Mouse (Mus musculus): Measurements from ENCODE around the gene Rhot1. TPM values are rescaled to one million over a fixed set of nuclear protein-coding genes. Genes with fewer than 3 reads are reported as not detected.
"Not testable (repeated sequence)": the region's sequence is repeated elsewhere in the genome, so short reads cannot be mapped to it uniquely, and the experiment has no call there.

Rhot1 gene
- polyA plus RNA-seq, 1 experiment from 2014 or later = 86.3 TPM

GRCm38 (mm10) chr11:80204941-80205340 is 3.9 kb upstream of the Rhot1 start:
- ATAC-seq (ENCODE audit: low FRiP score, low TSS enrichment) (no peak), DNase-seq (no peak)
- no peak overlapping the region for H3K4me2 ChIP-seq (ENCODE audit: low read length)
- H3K9ac ChIP-seq (replicated peaks; ENCODE audit: low read length) = no peak overlapping the region
- 59% methylated on average over 5 of the region's 5 CpGs for WGBS
- H3K4me3 ChIP-seq (replicated peaks; ENCODE audit: low read depth, low read length) = no peak overlapping the region
- no peaks in the 10 kb centered on the region for H3K27me3 ChIP-seq (ENCODE audit: control insufficient read depth, insufficient read depth, low read length)
- H3K27ac ChIP-seq (replicated peaks; ENCODE audit: low read depth, low read length) = no peak overlapping the region
- H3K36me3 ChIP-seq (ENCODE audit: control insufficient read depth, insufficient read depth, low read length) = no peaks in the 10 kb centered on the region
- no peaks in the 10 kb centered on the region for H3K9me3 ChIP-seq (ENCODE audit: control insufficient read depth, low read length)
- peaks cover 2% of the 10 kb centered on the region for H3K4me1 ChIP-seq (ENCODE audit: control insufficient read depth, insufficient read depth, low read length)

- peak overlapping the region; percentile 92; the same call in 1 of the 2 replicates for H3K27ac ChIP-seq (replicated peaks; ENCODE audit: low read depth, low read length)
- ATAC-seq (ENCODE audit: low FRiP score, low TSS enrichment) (peak; percentile 17; the same call in 1 of the 2 replicates), DNase-seq (no peak)
- no peaks in the 10 kb centered on the region for H3K9me3 ChIP-seq (ENCODE audit: control insufficient read depth, low read length)
- peak overlapping the region; percentile 94 for H3K4me3 ChIP-seq (replicated peaks; ENCODE audit: low read depth, low read length)
- 35% methylated on average over 7 of the region's 7 CpGs for WGBS
- H3K9ac ChIP-seq (replicated peaks; ENCODE audit: low read length) = no peak overlapping the region
- no peaks in the 10 kb centered on the region for H3K36me3 ChIP-seq (ENCODE audit: control insufficient read depth, insufficient read depth, low read length)
- H3K4me2 ChIP-seq (ENCODE audit: low read length) = 0 out of 2 replicates have a peak overlapping the region, but pooled peaks have one; percentile 17
- H3K27me3 ChIP-seq (ENCODE audit: control insufficient read depth, insufficient read depth, low read length) = no peaks in the 10 kb centered on the region
- H3K4me1 ChIP-seq (ENCODE audit: control insufficient read depth, insufficient read depth, low read length) = peaks cover 8% of the 10 kb centered on the region
These were observed 357 bp upstream of the Rhot1 start for GRCm38 (mm10) chr11:80208465-80208859.

DNA sequence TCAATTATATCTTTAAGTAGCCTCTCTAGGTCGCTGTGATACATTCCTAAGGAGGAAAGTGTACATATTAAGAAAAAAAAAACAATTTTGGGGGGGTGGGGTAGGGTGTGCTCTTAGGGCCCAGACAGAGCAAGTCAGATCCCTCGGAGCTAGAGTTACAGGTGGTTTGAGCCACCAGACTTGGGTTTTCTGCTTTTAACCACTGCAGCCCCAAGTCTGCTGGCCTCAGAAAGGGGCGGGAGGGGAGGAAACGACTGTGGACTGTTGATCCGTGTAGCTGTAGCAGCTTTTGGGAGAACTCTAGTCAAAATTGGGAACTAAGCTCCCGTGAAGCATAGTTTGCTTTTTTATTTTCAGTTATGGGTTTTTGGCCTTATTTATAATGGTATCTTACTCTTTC is 1.5 kb downstream of the Rhot1 start:
- DNase-seq = no peak
- H3K36me3 ChIP-seq (ENCODE audit: control insufficient read depth, insufficient read depth, low read length) = peaks cover 15% of the 10 kb centered on the region; the same call in 1 of the 2 replicates
- H3K4me3 ChIP-seq (replicated peaks; ENCODE audit: low read depth, low read length) = 0 out of 2 replicates have a peak overlapping the region, but pooled peaks have one; percentile 2
- no peak overlapping the region; the same call in 1 of the 2 replicates for H3K9ac ChIP-seq (replicated peaks; ENCODE audit: low read length)
- whole genome bisulfite sequencing = 54% methylated on average over 6 of the region's 6 CpGs
- no peaks in the 10 kb centered on the region for H3K9me3 ChIP-seq (ENCODE audit: control insufficient read depth, low read length)
- no peak for ATAC-seq (ENCODE audit: low FRiP score, low TSS enrichment)
- H3K27me3 ChIP-seq (ENCODE audit: control insufficient read depth, insufficient read depth, low read length) = no peaks in the 10 kb centered on the region
- peaks cover 8% of the 10 kb centered on the region for H3K4me1 ChIP-seq (ENCODE audit: control insufficient read depth, insufficient read depth, low read length)
- peak overlapping the region; percentile 64 for H3K4me2 ChIP-seq (ENCODE audit: low read length)
- H3K27ac ChIP-seq (replicated peaks; ENCODE audit: low read depth, low read length) = no peak overlapping the region

- no peaks in the 10 kb centered on the region for H3K9me3 ChIP-seq (ENCODE audit: control insufficient read depth, low read length)
- H3K36me3 ChIP-seq (ENCODE audit: control insufficient read depth, insufficient read depth, low read length) = peaks cover 17% of the 10 kb centered on the region; the same call in 1 of the 2 replicates
- WGBS = 95% methylated on average over 2 of the region's 2 CpGs
- H3K4me3 ChIP-seq (replicated peaks; ENCODE audit: low read depth, low read length) = no peak overlapping the region
- H3K4me2 ChIP-seq (ENCODE audit: low read length) = no peak overlapping the region
- ATAC-seq (ENCODE audit: low FRiP score, low TSS enrichment) = no peak
- H3K4me1 ChIP-seq (ENCODE audit: control insufficient read depth, insufficient read depth, low read length) = peaks cover 8% of the 10 kb centered on the region
- no peak for DNase-seq
- no peaks in the 10 kb centered on the region for H3K27me3 ChIP-seq (ENCODE audit: control insufficient read depth, insufficient read depth, low read length)
- H3K9ac ChIP-seq (replicated peaks; ENCODE audit: low read length) = no peak overlapping the region
- no peak overlapping the region for H3K27ac ChIP-seq (replicated peaks; ENCODE audit: low read depth, low read length)
These were observed 3.5 kb downstream of the Rhot1 start for GRCm38 (mm10) chr11:80212282-80212681.

GRCm38 (mm10) chr11:80215291-80215690 is 6.5 kb downstream of the Rhot1 start:
- Histone ChIP-seq H3K27me3 (ENCODE audit: control insufficient read depth, insufficient read depth, low read length) (no peaks in the 10 kb centered on the region), H3K27ac (replicated peaks; ENCODE audit: low read depth, low read length) (no peak overlapping the region), H3K4me1 (ENCODE audit: control insufficient read depth, insufficient read depth, low read length) (peaks cover 2% of the 10 kb centered on the region), H3K4me3 (replicated peaks; ENCODE audit: low read depth, low read length) (no peak overlapping the region), H3K9me3 (ENCODE audit: control insufficient read depth, low read length) (no peaks in the 10 kb centered on the region), H3K4me2 (ENCODE audit: low read length) (no peak overlapping the region), H3K9ac (replicated peaks; ENCODE audit: low read length) (no peak overlapping the region), H3K36me3 (ENCODE audit: control insufficient read depth, insufficient read depth, low read length) (peaks cover 17% of the 10 kb centered on the region)
- ATAC-seq (ENCODE audit: low FRiP score, low TSS enrichment) (no peak), DNase-seq (no peak)
- 92% methylated on average over 3 of the region's 3 CpGs for WGBS

DNA sequence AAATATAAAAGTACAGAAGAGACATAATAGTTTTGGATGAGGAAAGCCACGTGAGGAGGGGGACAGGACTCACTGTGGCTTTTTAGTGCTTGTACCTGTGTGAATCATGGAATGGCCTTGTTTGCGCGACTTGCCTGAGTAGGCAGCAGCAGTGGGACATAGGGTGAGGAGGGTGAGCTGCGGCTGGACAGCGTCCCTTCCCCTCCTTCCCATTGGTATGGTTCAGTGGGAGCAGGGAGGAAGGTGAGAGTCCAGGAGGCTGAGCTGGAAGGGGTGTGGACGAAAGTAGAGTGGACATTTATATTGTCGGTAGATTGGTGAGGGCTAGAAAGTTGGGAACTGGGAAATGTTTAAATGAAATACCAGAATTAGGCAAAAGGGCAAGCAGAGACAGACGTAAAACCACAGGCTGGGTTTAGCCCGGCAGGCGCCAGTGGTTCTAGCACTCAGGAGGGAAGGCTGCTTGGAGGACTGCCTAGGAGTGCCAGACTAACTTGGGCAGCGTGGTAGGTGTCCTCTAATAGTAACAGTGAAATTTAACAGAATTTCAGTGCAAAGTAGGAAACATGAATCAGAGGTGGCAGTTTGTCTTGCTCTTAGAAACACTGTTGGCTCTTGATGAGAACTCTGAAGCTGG is 10.0 kb downstream of the Rhot1 start:
- H3K4me1 ChIP-seq (ENCODE audit: control insufficient read depth, insufficient read depth, low read length) = no peaks in the 10 kb centered on the region
- H3K27ac ChIP-seq (replicated peaks; ENCODE audit: low read depth, low read length) = no peak overlapping the region
- H3K4me2 ChIP-seq (ENCODE audit: low read length) = no peak overlapping the region
- WGBS = 87% methylated on average over 11 of the region's 11 CpGs
- no peak for ATAC-seq (ENCODE audit: low FRiP score, low TSS enrichment)
- H3K27me3 ChIP-seq (ENCODE audit: control insufficient read depth, insufficient read depth, low read length) = no peaks in the 10 kb centered on the region
- H3K9ac ChIP-seq (replicated peaks; ENCODE audit: low read length) = no peak overlapping the region
- H3K9me3 ChIP-seq (ENCODE audit: control insufficient read depth, low read length) = no peaks in the 10 kb centered on the region
- H3K36me3 ChIP-seq (ENCODE audit: control insufficient read depth, insufficient read depth, low read length) = peaks cover 36% of the 10 kb centered on the region
- DNase-seq = no peak
- H3K4me3 ChIP-seq (replicated peaks; ENCODE audit: low read depth, low read length) = no peak overlapping the region

DNA sequence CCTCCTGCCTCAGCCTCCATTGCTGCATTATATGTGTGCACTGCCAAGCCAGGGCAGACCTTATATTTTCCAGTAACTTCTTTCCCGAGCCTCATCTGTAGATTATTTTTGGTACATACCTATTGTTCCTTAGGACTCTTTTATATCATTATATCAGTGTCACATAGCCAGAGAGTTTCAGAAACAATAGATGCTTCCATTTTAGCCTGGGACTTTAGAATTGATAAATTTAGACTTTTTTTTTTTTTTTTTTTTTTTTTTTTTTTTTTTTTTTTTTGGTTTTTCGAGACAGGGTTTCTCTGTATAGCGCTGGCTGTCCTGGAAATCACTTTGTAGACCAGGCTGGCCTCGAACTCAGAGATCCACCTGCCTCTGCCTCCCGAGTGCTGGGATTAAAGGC is 21.2 kb downstream of the Rhot1 start:
- WGBS = 93% methylated on average over 4 of the region's 5 CpGs
- not testable (repeated sequence) for H3K9me3 ChIP-seq (ENCODE audit: control insufficient read depth, low read length); H3K4me2 ChIP-seq (ENCODE audit: low read length); H3K27me3 ChIP-seq (ENCODE audit: control insufficient read depth, insufficient read depth, low read length); H3K4me3 ChIP-seq (replicated peaks; ENCODE audit: low read depth, low read length); H3K27ac ChIP-seq (replicated peaks; ENCODE audit: low read depth, low read length); H3K9ac ChIP-seq (replicated peaks; ENCODE audit: low read length); DNase-seq; H3K4me1 ChIP-seq (ENCODE audit: control insufficient read depth, insufficient read depth, low read length); ATAC-seq (ENCODE audit: low FRiP score, low TSS enrichment)
- H3K36me3 ChIP-seq (ENCODE audit: control insufficient read depth, insufficient read depth, low read length) = peaks cover 75% of the 10 kb centered on the region

DNA sequence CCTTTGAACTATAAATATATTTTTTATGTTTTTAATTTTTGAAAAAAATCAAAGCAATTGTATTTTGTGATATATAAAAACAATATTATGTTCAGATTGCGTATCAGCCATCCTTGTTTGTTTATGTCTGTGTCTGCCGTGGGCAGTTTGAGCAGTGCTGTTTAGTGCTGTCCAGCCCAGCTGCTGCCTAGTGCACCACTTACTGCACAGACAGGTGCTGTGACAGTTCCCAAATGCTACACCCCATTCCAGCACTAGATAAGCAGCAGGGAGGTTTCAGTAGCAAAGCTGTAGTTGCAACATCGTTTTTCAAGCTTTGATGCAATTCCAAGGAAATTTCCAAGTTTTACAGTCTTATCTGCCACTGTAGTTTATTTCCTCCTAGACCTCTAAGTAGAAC is 28.5 kb downstream of the Rhot1 start:
- Histone ChIP-seq H3K36me3 (ENCODE audit: control insufficient read depth, insufficient read depth, low read length) (peaks cover 56% of the 10 kb centered on the region), H3K4me2 (ENCODE audit: low read length) (no peak overlapping the region), H3K4me1 (ENCODE audit: control insufficient read depth, insufficient read depth, low read length) (no peaks in the 10 kb centered on the region), H3K4me3 (replicated peaks; ENCODE audit: low read depth, low read length) (no peak overlapping the region), H3K9me3 (ENCODE audit: control insufficient read depth, low read length) (no peaks in the 10 kb centered on the region), H3K27me3 (ENCODE audit: control insufficient read depth, insufficient read depth, low read length) (no peaks in the 10 kb centered on the region), H3K27ac (replicated peaks; ENCODE audit: low read depth, low read length) (no peak overlapping the region), H3K9ac (replicated peaks; ENCODE audit: low read length) (no peak overlapping the region)
- no peak for DNase-seq
- 89% methylated on average over 3 of the region's 3 CpGs for WGBS
- ATAC-seq (ENCODE audit: low FRiP score, low TSS enrichment) = no peak

DNA sequence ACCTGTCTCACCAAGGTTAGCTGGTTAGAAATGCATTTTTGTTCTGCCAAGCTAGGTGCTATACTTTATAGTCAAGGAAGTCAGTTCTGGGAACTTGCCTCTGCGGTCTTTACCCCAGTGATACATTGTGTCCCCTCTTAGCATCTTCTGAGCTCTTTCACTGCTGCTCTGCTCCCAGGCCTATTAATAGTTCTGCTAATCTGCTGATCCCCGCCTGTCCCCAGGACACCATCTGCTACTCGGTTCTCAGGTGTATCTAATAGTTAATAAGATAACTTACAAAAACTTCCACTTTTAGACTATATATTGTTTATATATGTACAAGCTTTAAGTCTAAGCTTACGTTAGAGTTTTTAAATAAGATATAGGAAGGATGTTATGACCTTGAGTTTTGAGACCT is 29.5 kb downstream of the Rhot1 start:
- Histone ChIP-seq H3K36me3 (ENCODE audit: control insufficient read depth, insufficient read depth, low read length) (peaks cover 56% of the 10 kb centered on the region), H3K4me1 (ENCODE audit: control insufficient read depth, insufficient read depth, low read length) (no peaks in the 10 kb centered on the region), H3K9ac (replicated peaks; ENCODE audit: low read length) (no peak overlapping the region), H3K27ac (replicated peaks; ENCODE audit: low read depth, low read length) (no peak overlapping the region), H3K27me3 (ENCODE audit: control insufficient read depth, insufficient read depth, low read length) (no peaks in the 10 kb centered on the region), H3K4me3 (replicated peaks; ENCODE audit: low read depth, low read length) (no peak overlapping the region), H3K4me2 (ENCODE audit: low read length) (no peak overlapping the region), H3K9me3 (ENCODE audit: control insufficient read depth, low read length) (no peaks in the 10 kb centered on the region)
- ATAC-seq (ENCODE audit: low FRiP score, low TSS enrichment) = no peak
- DNase-seq = no peak
- 88% methylated on average over 4 of the region's 4 CpGs for WGBS
